Mouse (Mus musculus) midbrain, embryonic 14.5 days (tissue): Measurements from ENCODE around the gene Zc3hc1. TPM values are rescaled to one million over a fixed set of nuclear protein-coding genes. Genes with fewer than 3 reads are reported as not detected.
"Not testable (repeated sequence)": the region's sequence is repeated elsewhere in the genome, so short reads cannot be mapped to it uniquely, and the experiment has no call there.

Experiments used
- ATAC-seq: fragments of 200-750 bp; cut with Nextera tagmentation; 2 replicates; pipeline ENCODE4 v1.8.0; 2017; ENCODE audit warnings: moderate number of reproducible peaks, moderate library complexity; ENCODE audit not compliant: low FRiP score, low TSS enrichment
- DNase-seq: peaks from one replicate; pipeline ENCODE4 v3.0.0-alpha.2; 2015
- H3K27ac ChIP-seq: fragments of 300-500 bp; sonication (generic); replicated peaks from 2 replicates; pipeline ENCODE4 v1.5.1; 2014; ENCODE audit warnings: mild to moderate bottlenecking, low read depth, low read length, moderate library complexity
- H3K27me3 ChIP-seq: fragments of 300-500 bp; sonication (generic); 2 replicates; pipeline ENCODE4 v1.6.1; 2014; ENCODE audit warnings: low read length, control low read depth, mixed read lengths; ENCODE audit not compliant: control insufficient read depth, insufficient read depth
- H3K36me3 ChIP-seq: fragments of 300-500 bp; sonication (generic); 2 replicates; pipeline ENCODE4 v1.6.1; 2014; ENCODE audit warnings: low read length, control low read depth; ENCODE audit not compliant: control insufficient read depth, insufficient read depth
- H3K4me1 ChIP-seq: fragments of 300-500 bp; sonication (generic); 2 replicates; pipeline ENCODE4 v1.6.1; 2014; ENCODE audit warnings: mild to moderate bottlenecking, antibody characterized with exemption, low read length, control low read depth; ENCODE audit not compliant: control insufficient read depth, insufficient read depth
- H3K4me2 ChIP-seq: fragments of 300-500 bp; sonication (generic); 2 replicates; pipeline ENCODE4 v1.6.1; 2014; ENCODE audit warnings: mild to moderate bottlenecking, low read length, moderate library complexity
- H3K4me3 ChIP-seq: fragments of 300-500 bp; sonication (generic); replicated peaks from 2 replicates; pipeline ENCODE4 v1.5.1; 2014; ENCODE audit warnings: low read depth, low read length
- H3K9ac ChIP-seq: fragments of 300-500 bp; sonication (generic); replicated peaks from 2 replicates; pipeline ENCODE4 v1.6.1; 2014; ENCODE audit warnings: mild to moderate bottlenecking, low read length, moderate library complexity
- H3K9me3 ChIP-seq: fragments of 300-500 bp; sonication (generic); 2 replicates; pipeline ENCODE4 v1.6.1; 2016; ENCODE audit warnings: low read length, control low read depth, mixed read lengths; ENCODE audit not compliant: control insufficient read depth
- WGBS: fragments of 180-500 bp; shearing (Covaris S2); extraction: QIAGEN DNeasy Blood & Tissue Kit; methylation state at CpG from one replicate; pipeline ENCODE4 v1.1.7; 2014; 5-methylcytosine and 5-hydroxymethylcytosine counted together
- polyA plus RNA-seq: library from polyadenylated mRNA; unstranded; fragments of >200 nt; fragmentation: Nextera tagmentation; extraction: Ambion mirVana; gene quantifications from 2 replicates; pipeline ENCODE4 v1.2.1, GENCODE M21; 2014

Zc3hc1 gene
- polyA plus RNA-seq, 1 experiment from 2014 or later, result 71.6 TPM

- DNase-seq, result no peak
- Histone ChIP-seq H3K4me2 (no peak overlapping the region), H3K27me3 (no peaks in the 10 kb centered on the region), H3K27ac (no peak overlapping the region), H3K9me3 (no peaks in the 10 kb centered on the region), H3K4me3 (no peak overlapping the region), H3K9ac (no peak overlapping the region), H3K36me3 (peaks cover 3% of the 10 kb centered on the region; the same call in 1 of the 2 replicates), H3K4me1 (no peaks in the 10 kb centered on the region)
- no peak for ATAC-seq
- WGBS, result 92% methylated on average over 7 of the region's 7 CpGs
Measured at GRCm38 (mm10) chr6:30391996-30392395, 1.2 kb upstream of the Zc3hc1 start.

GRCm38 (mm10) chr6:30390271-30390670 is 557 bp downstream of the Zc3hc1 start:
- 26% methylated on average over 4 of the region's 4 CpGs for WGBS
- ATAC-seq, H3K4me1 ChIP-seq, H3K27me3 ChIP-seq, DNase-seq, H3K27ac ChIP-seq, H3K9me3 ChIP-seq: not testable (repeated sequence)
- Histone ChIP-seq H3K4me3 (peak overlapping the region; percentile 82), H3K36me3 (peaks cover 19% of the 10 kb centered on the region), H3K4me2 (peak overlapping the region; percentile 52), H3K9ac (peak overlapping the region; percentile 74)

GRCm38 (mm10) chr6:30381116-30381515 is 9.7 kb downstream of the Zc3hc1 start:
- Histone ChIP-seq H3K9ac (no peak overlapping the region), H3K27me3 (no peaks in the 10 kb centered on the region), H3K4me1 (no peaks in the 10 kb centered on the region), H3K4me3 (no peak overlapping the region), H3K36me3 (peaks cover 84% of the 10 kb centered on the region), H3K9me3 (no peaks in the 10 kb centered on the region), H3K27ac (no peak overlapping the region), H3K4me2 (no peak overlapping the region)
- WGBS, result 73% methylated on average over 3 of the region's 3 CpGs
- DNase-seq (peak; percentile 81), ATAC-seq (no peak)

- Histone ChIP-seq H3K36me3 (peaks cover 89% of the 10 kb centered on the region), H3K9ac (no peak overlapping the region), H3K27me3 (no peaks in the 10 kb centered on the region), H3K9me3 (no peaks in the 10 kb centered on the region), H3K4me1 (no peaks in the 10 kb centered on the region), H3K4me2 (no peak overlapping the region), H3K4me3 (no peak overlapping the region), H3K27ac (no peak overlapping the region)
- DNase-seq, result no peak
- WGBS, result 87% methylated on average over 1 of the region's 1 CpGs
- no peak for ATAC-seq
Measured at GRCm38 (mm10) chr6:30375791-30376190, 15.0 kb downstream of the Zc3hc1 start.

GRCm38 (mm10) chr6:30374731-30375510 is 15.9 kb downstream of the Zc3hc1 start:
- 84% methylated on average over 16 of the region's 16 CpGs for WGBS
- Histone ChIP-seq H3K27ac (no peak overlapping the region), H3K4me1 (no peaks in the 10 kb centered on the region), H3K36me3 (peaks cover 89% of the 10 kb centered on the region), H3K4me3 (no peak overlapping the region), H3K9ac (no peak overlapping the region), H3K27me3 (no peaks in the 10 kb centered on the region), H3K4me2 (no peak overlapping the region), H3K9me3 (no peaks in the 10 kb centered on the region)
- DNase-seq, result peak; percentile 38
- no peak for ATAC-seq

GRCm38 (mm10) chr6:30372627-30373369 is 18.0 kb downstream of the Zc3hc1 start:
- no peaks in the 10 kb centered on the region for H3K9me3 ChIP-seq
- no peaks in the 10 kb centered on the region for H3K4me1 ChIP-seq
- H3K27ac ChIP-seq, result no peak overlapping the region
- DNase-seq, result no peak
- WGBS, result 95% methylated on average over 17 of the region's 17 CpGs
- no peak overlapping the region for H3K4me3 ChIP-seq
- H3K27me3 ChIP-seq, result no peaks in the 10 kb centered on the region
- H3K9ac ChIP-seq, result no peak overlapping the region
- no peak overlapping the region for H3K4me2 ChIP-seq
- ATAC-seq, result no peak
- peaks cover 94% of the 10 kb centered on the region for H3K36me3 ChIP-seq

- peaks cover 88% of the 10 kb centered on the region for H3K36me3 ChIP-seq
- ATAC-seq, result no peak
- 94% methylated on average over 3 of the region's 3 CpGs for WGBS
Measured at GRCm38 (mm10) chr6:30369291-30369690, 21.5 kb downstream of the Zc3hc1 start.

GRCm38 (mm10) chr6:30363808-30364207 is 27.0 kb downstream of the Zc3hc1 start:
- DNase-seq, result no peak
- no peak overlapping the region for H3K9ac ChIP-seq
- no peaks in the 10 kb centered on the region for H3K4me1 ChIP-seq
- 55% methylated on average over 5 of the region's 5 CpGs for WGBS
- H3K27ac ChIP-seq, result no peak overlapping the region
- H3K27me3 ChIP-seq, result no peaks in the 10 kb centered on the region
- no peaks in the 10 kb centered on the region for H3K9me3 ChIP-seq
- H3K4me3 ChIP-seq, result no peak overlapping the region
- peaks cover 46% of the 10 kb centered on the region for H3K36me3 ChIP-seq
- H3K4me2 ChIP-seq, result no peak overlapping the region
- ATAC-seq, result no peak

More at GRCm38 (mm10) chr6:30369291-30369690, 21.5 kb downstream of the Zc3hc1 start:
- Histone ChIP-seq H3K27ac (no peak overlapping the region), H3K4me3 (no peak overlapping the region), H3K9me3 (no peaks in the 10 kb centered on the region), H3K9ac (no peak overlapping the region), H3K27me3 (no peaks in the 10 kb centered on the region), H3K4me1 (no peaks in the 10 kb centered on the region), H3K4me2 (no peak overlapping the region)
- peak; percentile 54 for DNase-seq
